Mouse (Mus musculus) erythroblast, adult 5-6 weeks (primary cell): ENCODE measurements around the gene Dysf. TPM values are rescaled to one million over a fixed set of nuclear protein-coding genes. Genes with fewer than 3 reads are reported as not detected.

Experiments
- ATAC-seq: replicated peaks from 2 replicates; pipeline ENCODE4 v1.8.0; 2016; ENCODE audit warnings: moderate number of reproducible peaks, mild to moderate bottlenecking, moderate TSS enrichment, inconsistent platforms; ENCODE audit not compliant: poor library complexity, low FRiP score, severe bottlenecking
- total RNA-seq, 2 experiments: library from RNA; stranded (forward) in 1 of 2; stranded (reverse) in 1 of 2; fragments of 150-400 nt in 1 of 2; fragments of 200-764, 138-1000 nt in 1 of 2; gene quantifications; 2 replicates each; pipeline versions ENCODE4 v1.2.3 to v1.2.4; 2015 to 2017; ENCODE audit warnings: low replicate concordance in 2 of 2

Gene Dysf
- total RNA-seq, 2 experiments from 2014 or later = under 0.01 TPM; not detected in 1

- ATAC-seq = no peak
Measured at GRCm38 (mm10) chr6:84217216-84217933, 209.0 kb downstream of the Dysf start.

- no peak for ATAC-seq
Measured at GRCm38 (mm10) chr6:84219119-84219518, 210.7 kb downstream of the Dysf start.

- no peak for ATAC-seq
Measured at GRCm38 (mm10) chr6:84224861-84225260, 216.5 kb downstream of the Dysf start.

GRCm38 (mm10) chr6:84225587-84225986, 217.2 kb downstream of the Dysf start:
- ATAC-seq = no peak

- ATAC-seq = no peak
Measured at GRCm38 (mm10) chr6:84228196-84228595, 219.8 kb downstream of the Dysf start.

GRCm38 (mm10) chr6:84228786-84229185, 220.4 kb downstream of the Dysf start:
- ATAC-seq = no peak

GRCm38 (mm10) chr6:84229739-84230138, 221.3 kb downstream of the Dysf start:
- no peak for ATAC-seq

GRCm38 (mm10) chr6:84231108-84231507, 222.7 kb downstream of the Dysf start:
- no peak for ATAC-seq

GRCm38 (mm10) chr6:84232063-84232760, 223.8 kb downstream of the Dysf start:
- ATAC-seq = no peak

GRCm38 (mm10) chr6:84233783-84234182, 225.4 kb downstream of the Dysf start:
- ATAC-seq = no peak

- no peak for ATAC-seq
Measured at GRCm38 (mm10) chr6:84235365-84235764, 227.0 kb downstream of the Dysf start.

- no peak for ATAC-seq
Measured at GRCm38 (mm10) chr6:84243385-84243784, 235.0 kb downstream of the Dysf start.

- ATAC-seq = no peak
Measured at GRCm38 (mm10) chr6:84246101-84246760, 237.8 kb downstream of the Dysf start.

- no peak for ATAC-seq
Measured at GRCm38 (mm10) chr6:84246979-84247378, 238.6 kb downstream of the Dysf start.

Other genes starting within 250 kb of the Dysf start
- gene Ankrd53, start 245.9 kb upstream of the Dysf start, total RNA-seq (2015; ENCODE audit: low replicate concordance) = not detected in 2 replicates
- gene Ankrd53, start 245.9 kb upstream of the Dysf start, total RNA-seq (2017; ENCODE audit: low replicate concordance) = not detected in 2 replicates
- gene Tex261, start 232.8 kb upstream of the Dysf start, total RNA-seq (2015; ENCODE audit: low replicate concordance) = 14.2 and 28.2 TPM in 2 replicates
- 8.1 and 8.6 TPM in 2 replicates for gene Tex261, start 232.8 kb upstream of the Dysf start, total RNA-seq (2017; ENCODE audit: low replicate concordance)
- 1.9 and 7.9 TPM in 2 replicates for gene Nagk, start 213.6 kb upstream of the Dysf start, total RNA-seq (2015; ENCODE audit: low replicate concordance)
- 3.5 and 3.9 TPM in 2 replicates for gene Nagk, start 213.6 kb upstream of the Dysf start, total RNA-seq (2017; ENCODE audit: low replicate concordance)
- 0.19 and 1.9 TPM in 2 replicates for gene Paip2b, start 176.8 kb upstream of the Dysf start, total RNA-seq (2015; ENCODE audit: low replicate concordance)
- gene Paip2b, start 176.8 kb upstream of the Dysf start, total RNA-seq (2017; ENCODE audit: low replicate concordance) = 2.7 and 3.5 TPM in 2 replicates
- 34.9 and 82.2 TPM in 2 replicates for gene Zfp638, start 141.5 kb upstream of the Dysf start, total RNA-seq (2015; ENCODE audit: low replicate concordance)
- 82.6 and 96.5 TPM in 2 replicates for gene Zfp638, start 141.5 kb upstream of the Dysf start, total RNA-seq (2017; ENCODE audit: low replicate concordance)